Mouse (Mus musculus) ES-CJ7 (cell line): Measurements from ENCODE around the gene Ifngr1.

Experiments
- DNase-seq: peaks from one replicate; pipeline ENCODE4 v3.0.0; 2011; ENCODE audit warnings: low read depth, low spot score

Gene Ifngr1

GRCm38 (mm10) chr10:19591641-19592441 is at the start of gene Ifngr1:
Ifngr1 (plus strand) TSS chr10:19591949.
- peak; percentile 97 for DNase-seq

- DNase-seq = no peak
Measured at GRCm38 (mm10) chr10:19546825-19547224, 44.9 kb upstream of the Ifngr1 start.

DNA sequence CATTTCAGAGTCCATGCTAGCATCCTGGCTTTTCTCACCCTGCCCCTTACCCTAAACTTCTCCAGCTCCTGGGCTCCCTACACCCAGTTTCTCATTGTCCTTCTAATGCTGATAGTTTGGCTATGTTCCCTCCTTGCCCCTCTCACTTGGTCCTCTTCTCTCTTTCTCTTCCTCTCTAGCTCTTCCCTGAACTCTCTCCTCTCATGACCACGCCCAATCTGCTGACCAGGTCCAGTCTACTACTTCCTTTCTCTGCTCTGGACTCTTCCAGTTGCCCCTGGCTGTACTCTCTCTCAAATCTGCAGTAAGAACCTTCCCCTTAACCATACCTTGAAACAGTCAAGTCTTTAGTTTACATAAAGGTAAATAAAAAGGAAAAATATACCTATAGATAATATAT is 43.7 kb upstream of the Ifngr1 start:
- no peak for DNase-seq

DNA sequence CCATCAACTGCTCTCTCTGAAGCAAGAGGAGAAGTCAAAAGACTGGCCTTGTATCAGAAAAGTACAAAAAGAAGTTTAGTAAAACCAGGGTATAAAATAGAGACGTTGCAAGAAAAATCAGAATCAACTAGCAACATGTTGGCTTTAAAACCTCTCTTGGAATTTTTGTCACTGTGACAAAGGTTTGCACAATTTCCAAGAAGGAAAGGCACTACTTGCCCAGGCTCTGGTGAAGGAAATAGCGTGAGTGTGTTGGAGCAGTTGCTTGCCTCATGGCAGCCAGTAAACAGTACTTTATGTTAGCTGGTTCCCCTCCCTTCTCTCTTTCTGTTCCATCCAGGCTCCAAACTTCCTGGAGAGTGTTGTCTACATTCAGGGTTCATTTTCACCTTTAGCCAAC is 43.3 kb upstream of the Ifngr1 start:
- no peak for DNase-seq

GRCm38 (mm10) chr10:19551585-19551984 is 40.2 kb upstream of the Ifngr1 start:
- DNase-seq = no peak

- DNase-seq = no peak
Measured at GRCm38 (mm10) chr10:19553857-19554256, 37.9 kb upstream of the Ifngr1 start.

- no peak for DNase-seq
Measured at GRCm38 (mm10) chr10:19557696-19558095, 34.1 kb upstream of the Ifngr1 start.

- DNase-seq = no peak
Measured at GRCm38 (mm10) chr10:19559565-19560165, 32.1 kb upstream of the Ifngr1 start.

- DNase-seq = no peak
Measured at GRCm38 (mm10) chr10:19562598-19562997, 29.2 kb upstream of the Ifngr1 start.

- DNase-seq = no peak
Measured at GRCm38 (mm10) chr10:19563443-19563861, 28.3 kb upstream of the Ifngr1 start.

GRCm38 (mm10) chr10:19567481-19567880 is 24.3 kb upstream of the Ifngr1 start:
- DNase-seq = peak; percentile 57

DNA sequence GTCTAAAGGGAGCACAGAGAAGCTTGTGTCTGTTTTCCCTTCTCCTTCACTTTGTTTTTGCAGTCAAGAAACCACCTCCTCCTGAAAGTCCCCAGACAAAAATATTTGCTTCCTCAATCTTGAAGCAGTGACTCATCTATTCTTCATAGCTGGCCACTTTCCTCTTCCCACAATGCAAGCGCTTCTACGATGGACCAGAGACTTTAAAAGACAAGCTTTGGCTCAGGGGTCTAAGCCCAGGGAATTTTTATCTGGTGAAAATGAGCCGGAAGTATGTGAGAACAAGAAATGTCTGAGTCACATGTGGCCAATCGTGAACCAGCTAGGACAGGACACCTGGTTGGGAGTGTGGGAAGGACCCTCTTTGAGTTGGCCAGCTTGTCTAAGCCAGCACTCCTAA is 21.5 kb upstream of the Ifngr1 start:
- DNase-seq = no peak

DNA sequence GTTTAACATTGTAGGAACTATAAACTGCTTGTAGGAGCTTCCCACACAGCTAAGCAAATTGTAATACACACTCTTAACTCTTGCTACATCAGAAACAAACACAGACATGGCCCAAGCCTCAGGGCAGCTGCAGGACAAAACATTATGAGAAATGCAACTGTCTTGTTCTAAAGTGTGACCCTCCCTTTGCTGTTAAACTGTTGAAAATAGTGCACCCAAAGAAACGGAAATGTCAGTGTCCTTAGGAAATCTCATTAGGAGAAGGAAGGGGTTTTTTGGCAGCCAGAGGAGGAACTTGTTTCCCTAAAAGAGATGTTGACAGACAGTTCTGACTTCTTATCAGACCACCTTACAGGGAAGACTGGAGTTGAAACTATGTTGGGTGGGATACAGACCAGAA is 21.0 kb upstream of the Ifngr1 start:
- DNase-seq = no peak

DNA sequence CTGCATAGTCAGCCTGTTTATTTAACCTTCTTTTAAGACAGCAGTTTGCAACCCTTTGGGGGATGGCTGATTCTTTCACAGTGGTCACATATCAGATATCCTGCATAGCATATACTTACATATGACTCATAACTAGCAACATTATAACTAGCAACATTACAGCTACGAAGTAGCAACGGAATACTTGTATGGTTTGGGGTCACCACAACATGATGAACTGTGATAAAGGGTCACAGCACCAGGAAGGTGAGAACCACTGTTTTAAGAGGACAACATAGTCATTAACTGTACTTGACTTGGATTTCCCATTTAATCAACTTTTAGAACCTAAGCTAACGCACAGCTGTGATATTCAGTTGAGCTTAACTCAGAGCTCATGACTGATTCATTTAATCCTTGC is 14.2 kb upstream of the Ifngr1 start:
- DNase-seq = no peak

GRCm38 (mm10) chr10:19578001-19578400 is 13.7 kb upstream of the Ifngr1 start:
- DNase-seq = no peak

DNA sequence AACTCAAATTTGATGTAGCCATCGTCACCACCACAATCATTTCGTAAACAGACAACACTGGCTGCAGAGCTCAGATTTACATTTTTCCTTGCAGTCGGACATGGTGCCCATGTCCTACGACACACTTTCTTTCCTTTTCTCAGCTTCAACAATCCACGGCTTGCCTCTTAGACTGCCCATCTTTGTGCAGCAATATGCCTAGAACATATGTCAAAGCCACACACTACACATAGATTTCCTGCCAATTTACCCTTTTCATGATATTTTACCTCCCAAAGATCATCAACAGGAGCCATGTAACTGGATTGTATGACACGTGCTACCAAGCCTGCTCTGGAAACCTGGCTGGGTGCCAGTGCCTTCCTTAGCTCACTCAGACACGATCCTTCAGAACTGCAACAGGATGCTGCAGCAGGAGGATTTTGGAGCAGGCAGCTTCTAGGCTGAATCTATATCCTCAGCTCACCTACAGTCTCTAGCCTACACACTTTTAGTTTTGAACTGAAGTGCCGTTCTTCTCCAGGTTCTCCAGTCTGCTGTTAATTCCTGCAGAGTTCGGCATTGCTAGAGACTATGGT is 13.3 kb upstream of the Ifngr1 start:
- no peak for DNase-seq

DNA sequence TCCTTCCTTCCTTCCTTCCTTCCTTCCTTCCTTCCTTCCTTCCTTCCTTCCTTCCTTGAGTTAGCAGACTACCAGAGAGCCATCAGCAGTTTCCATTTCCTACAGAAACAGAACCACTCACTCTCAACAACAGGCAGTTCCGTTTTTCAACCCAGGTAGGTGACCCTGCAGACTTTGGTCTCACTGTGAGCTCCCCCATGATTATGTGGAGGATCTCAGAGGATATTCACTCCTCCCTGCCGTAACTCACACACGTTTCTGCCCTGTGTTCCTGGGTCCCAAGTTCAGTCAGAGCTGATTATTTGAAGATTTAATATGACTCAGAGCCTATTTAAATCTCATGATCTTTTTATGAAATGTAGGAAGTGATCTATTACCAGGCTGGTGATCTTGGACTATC is 11.1 kb upstream of the Ifngr1 start:
- no peak for DNase-seq

DNA sequence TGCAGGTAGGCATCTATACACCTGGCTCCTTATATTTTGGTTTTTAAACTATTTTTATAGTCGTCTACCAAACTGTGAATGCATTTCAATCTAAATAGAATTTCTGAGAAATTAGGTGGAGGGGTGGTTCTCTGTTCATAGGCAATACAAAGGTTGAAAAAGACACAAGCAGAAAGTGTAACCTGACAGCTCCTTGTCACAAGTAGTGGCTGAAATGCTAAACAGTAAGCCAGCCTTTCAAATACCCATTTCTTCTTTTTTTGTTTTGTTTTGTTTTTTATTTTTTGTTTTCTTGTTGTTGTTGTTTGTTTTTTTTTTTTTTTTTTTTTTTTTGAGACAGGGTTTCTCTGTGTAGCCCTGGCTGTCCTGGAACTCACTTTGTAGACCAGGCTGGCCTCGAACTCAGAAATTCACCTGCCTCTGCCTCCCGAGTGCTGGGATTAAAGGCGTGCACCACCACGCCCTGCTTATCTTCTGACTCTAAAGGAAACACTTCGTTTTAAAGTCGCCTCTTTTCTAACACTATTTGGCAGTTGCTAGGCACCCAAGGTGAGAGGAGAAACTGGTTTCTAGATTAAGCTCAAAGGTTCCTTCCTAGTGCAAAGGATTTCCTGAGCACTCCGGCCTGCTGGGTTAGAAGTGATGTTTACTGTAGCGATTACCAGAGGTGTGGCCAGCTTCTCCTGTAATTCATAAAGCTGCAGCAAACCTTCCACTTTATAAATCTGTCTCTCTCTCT is 9.7 kb upstream of the Ifngr1 start:
- DNase-seq = no peak

GRCm38 (mm10) chr10:19582806-19583430 is 8.8 kb upstream of the Ifngr1 start:
- DNase-seq = no peak

DNA sequence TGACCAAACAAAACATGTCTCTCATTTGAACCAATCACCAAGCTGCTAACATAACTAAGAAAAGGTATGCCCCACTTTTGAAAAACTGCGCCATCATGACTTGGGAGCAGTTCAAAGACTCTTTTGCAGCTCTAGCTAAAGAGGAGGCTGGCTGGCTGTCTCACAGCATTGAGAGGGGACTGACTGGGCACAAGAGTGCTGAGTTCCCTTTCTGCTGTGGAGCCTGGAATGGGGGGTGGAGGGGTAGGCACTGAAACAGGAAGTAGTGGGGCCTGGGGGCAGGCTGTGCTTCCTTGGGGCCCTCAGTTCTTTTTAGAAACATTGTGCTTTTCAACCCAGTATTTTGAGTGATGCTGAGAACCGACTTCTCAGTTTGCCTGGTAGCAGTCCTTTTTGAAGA is 7.7 kb upstream of the Ifngr1 start:
- DNase-seq = no peak

- DNase-seq = no peak
Measured at GRCm38 (mm10) chr10:19584846-19585245, 6.9 kb upstream of the Ifngr1 start.

GRCm38 (mm10) chr10:19585860-19586259 is 5.9 kb upstream of the Ifngr1 start:
- no peak for DNase-seq
